Mouse (Mus musculus) liver, embryonic 14.5 days (tissue): ENCODE data around the gene Zfp704. TPM values are rescaled to one million over a fixed set of nuclear protein-coding genes. Genes with fewer than 3 reads are reported as not detected.

Source experiments
- ATAC-seq: fragments of 200-750 bp; cut with Nextera tagmentation; 2 replicates; pipeline ENCODE4 v1.8.0; 2017; ENCODE audit warnings: moderate number of reproducible peaks, mild to moderate bottlenecking, moderate library complexity; ENCODE audit not compliant: insufficient read depth
- DNase-seq, 3 experiments: peaks; one replicate each; pipeline ENCODE4 v3.0.0-alpha.2; 2012 to 2013; ENCODE audit warnings: low read depth in 3 of 3, low spot score in 3 of 3
- H3K27ac ChIP-seq: fragments of 300-500 bp; sonication (generic); 2 replicates; pipeline ENCODE4 v1.5.1; 2014; ENCODE audit warnings: moderate library complexity, mild to moderate bottlenecking, control low read depth, inconsistent platforms
- H3K27me3 ChIP-seq: fragments of 300-500 bp; sonication (generic); 2 replicates; pipeline ENCODE4 v1.6.1; 2014; ENCODE audit warnings: mild to moderate bottlenecking, low read length, moderate library complexity; ENCODE audit not compliant: control insufficient read depth, insufficient read depth
- H3K36me3 ChIP-seq: fragments of 300-500 bp; sonication (generic); replicated peaks from 2 replicates; pipeline ENCODE4 v1.6.1; 2014; ENCODE audit warnings: low read depth; ENCODE audit not compliant: control insufficient read depth, insufficient read depth
- H3K4me1 ChIP-seq, 2 experiments: fragments of 200-500 bp in 1 of 2; fragments of 300-500 bp in 1 of 2; sonication (generic) in 1 of 2; replicated peaks; 2 replicates each; pipeline ENCODE4 v1.6.1; 2012 to 2014; ENCODE audit warnings: antibody characterized with exemption in 1 of 2, inconsistent platforms in 1 of 2, low read length in 1 of 2; ENCODE audit not compliant: control insufficient read depth in 2 of 2, insufficient read depth in 2 of 2
- H3K4me2 ChIP-seq: fragments of 300-500 bp; sonication (generic); 2 replicates; pipeline ENCODE4 v1.6.1; 2014; ENCODE audit warnings: low read depth, mild to moderate bottlenecking, control low read depth, moderate library complexity
- H3K4me3 ChIP-seq, 2 experiments: fragments of 200-500 bp in 1 of 2; fragments of 300-500 bp in 1 of 2; sonication (generic) in 1 of 2; 2 replicates each; pipeline ENCODE4 v1.5.1; 2012 to 2014; ENCODE audit warnings: low read depth in 2 of 2, low read length in 2 of 2, mild to moderate bottlenecking in 2 of 2, control low read depth in 1 of 2, inconsistent platforms in 1 of 2, moderate library complexity in 1 of 2; ENCODE audit not compliant: insufficient read depth in 1 of 2
- H3K9ac ChIP-seq: fragments of 300-500 bp; sonication (generic); replicated peaks from 2 replicates; pipeline ENCODE4 v1.6.1; 2014; ENCODE audit warnings: mild to moderate bottlenecking, control low read depth, moderate library complexity
- H3K9me3 ChIP-seq: fragments of 300-500 bp; sonication (generic); 2 replicates; pipeline ENCODE4 v1.6.1; 2016; ENCODE audit warnings: low read length, mixed read lengths; ENCODE audit not compliant: control insufficient read depth
- CTCF ChIP-seq: IDR thresholded peaks from 2 replicates; pipeline ENCODE4 v1.5.1; 2016; ENCODE audit warnings: antibody characterized with exemption, low read depth, control low read depth
- EP300 ChIP-seq: IDR thresholded peaks from 2 replicates; pipeline ENCODE4 v1.6.1; 2016; ENCODE audit warnings: antibody characterized with exemption, low read depth
- WGBS: fragments of 180-500 bp; shearing (Covaris S2); extraction: QIAGEN DNeasy Blood & Tissue Kit; methylation state at CpG from one replicate; pipeline ENCODE4 v1.1.7; 2014; ENCODE audit not compliant: insufficient replicate concordance; 5-methylcytosine and 5-hydroxymethylcytosine counted together
- polyA plus RNA-seq, 2 experiments: library from polyadenylated mRNA; depleted of rRNA in 1 of 2; stranded (reverse) in 1 of 2; unstranded in 1 of 2; fragments of >200 nt; fragmentation: Nextera tagmentation in 1 of 2; extraction: Ambion mirVana in 1 of 2; gene quantifications; 2 replicates each; pipeline versions ENCODE4 v1.2.1 to v1.2.3; 2012 to 2014

Zfp704 gene
- polyA plus RNA-seq, 2 experiments: 0.94 to 1.1 TPM

GRCm38 (mm10) chr3:9620611-9621010 is 10.7 kb upstream of the Zfp704 start:
- Histone ChIP-seq H3K9ac (no peak overlapping the region), H3K27me3 (no peaks in the 10 kb centered on the region), H3K4me3 (no peak overlapping the region), H3K36me3 (no peaks in the 10 kb centered on the region), H3K4me1 (peaks cover 5 to 10% of the 10 kb centered on the region in 2 experiments), H3K27ac (no peak overlapping the region), H3K9me3 (no peaks in the 10 kb centered on the region), H3K4me2 (no peak overlapping the region)
- DNase-seq (no peak), ATAC-seq (no peak)
- TF ChIP-seq EP300: no peak
- WGBS: 80% methylated on average over 12 of the region's 12 CpGs

GRCm38 (mm10) chr3:9619562-9620275 is 9.8 kb upstream of the Zfp704 start:
- Histone ChIP-seq H3K9ac (no peak overlapping the region), H3K27ac (no peak overlapping the region), H3K4me3 (no peak overlapping the region), H3K4me2 (no peak overlapping the region), H3K27me3 (no peaks in the 10 kb centered on the region), H3K4me1 (peaks cover 5 to 13% of the 10 kb centered on the region in 2 experiments), H3K9me3 (no peaks in the 10 kb centered on the region), H3K36me3 (no peaks in the 10 kb centered on the region)
- DNase-seq (no peak), ATAC-seq (peak; percentile 35; the same call in 1 of the 2 replicates)
- TF ChIP-seq EP300 (no peak), CTCF (no peak)
- 40% methylated on average over 6 of the region's 6 CpGs for WGBS

GRCm38 (mm10) chr3:9617101-9617500 is 7.2 kb upstream of the Zfp704 start:
- TF ChIP-seq CTCF (peak; percentile 43; the same call in 1 of the 2 replicates), EP300 (no peak)
- Histone ChIP-seq H3K36me3 (no peaks in the 10 kb centered on the region), H3K4me1 (peaks cover 10 to 25% of the 10 kb centered on the region in 2 experiments), H3K4me3 (no peak overlapping the region), H3K9ac (no peak overlapping the region), H3K27ac (no peak overlapping the region), H3K27me3 (no peaks in the 10 kb centered on the region), H3K4me2 (no peak overlapping the region), H3K9me3 (no peaks in the 10 kb centered on the region)
- WGBS: 63% methylated on average over 9 of the region's 9 CpGs
- DNase-seq: no peak
- ATAC-seq: no peak

- Histone ChIP-seq H3K4me1 (peaks cover 6 to 20% of the 10 kb centered on the region in 2 experiments), H3K4me2 (peak overlapping the region; percentile 31), H3K9ac (no peak overlapping the region), H3K36me3 (no peaks in the 10 kb centered on the region), H3K27me3 (peaks cover 9% of the 10 kb centered on the region), H3K4me3 (no peak overlapping the region), H3K9me3 (no peaks in the 10 kb centered on the region), H3K27ac (no peak overlapping the region)
- DNase-seq: no peak
- 60% methylated on average over 12 of the region's 12 CpGs for WGBS
- TF ChIP-seq EP300: no peak
- TF ChIP-seq CTCF: no peak
- no peak for ATAC-seq
Observed at GRCm38 (mm10) chr3:9614676-9615075, 4.8 kb upstream of the Zfp704 start.

- peak; percentile 55 for TF ChIP-seq EP300
- TF ChIP-seq CTCF: no peak
- Histone ChIP-seq H3K4me2 (peak overlapping the region; percentile 31), H3K36me3 (no peaks in the 10 kb centered on the region), H3K9me3 (no peaks in the 10 kb centered on the region), H3K27ac (peak overlapping the region; percentile 58), H3K4me3 (no peak overlapping the region), H3K4me1 (peaks cover 5 to 16% of the 10 kb centered on the region in 2 experiments), H3K27me3 (peaks cover 9% of the 10 kb centered on the region), H3K9ac (no peak overlapping the region; the same call in 1 of the 2 replicates)
- ATAC-seq: peak; percentile 66
- WGBS: 37% methylated on average over 8 of the region's 8 CpGs
- DNase-seq: peak in 2 of 3 experiments; percentile 24 to 41
Observed at GRCm38 (mm10) chr3:9614011-9614410, 4.1 kb upstream of the Zfp704 start.
